Mouse (Mus musculus) cerebellum, postnatal 10 days (tissue): ENCODE data around the gene Sertm1.
A peak's percentile ranks its signal among the peaks of the same experiment; 100 is the strongest.

Experiments used
- DNase-seq, 2 experiments: peaks; one replicate each; pipeline ENCODE4 v3.0.0; 2021; ENCODE audit warnings: mixed read lengths in 2 of 2

The Sertm1 gene

DNA sequence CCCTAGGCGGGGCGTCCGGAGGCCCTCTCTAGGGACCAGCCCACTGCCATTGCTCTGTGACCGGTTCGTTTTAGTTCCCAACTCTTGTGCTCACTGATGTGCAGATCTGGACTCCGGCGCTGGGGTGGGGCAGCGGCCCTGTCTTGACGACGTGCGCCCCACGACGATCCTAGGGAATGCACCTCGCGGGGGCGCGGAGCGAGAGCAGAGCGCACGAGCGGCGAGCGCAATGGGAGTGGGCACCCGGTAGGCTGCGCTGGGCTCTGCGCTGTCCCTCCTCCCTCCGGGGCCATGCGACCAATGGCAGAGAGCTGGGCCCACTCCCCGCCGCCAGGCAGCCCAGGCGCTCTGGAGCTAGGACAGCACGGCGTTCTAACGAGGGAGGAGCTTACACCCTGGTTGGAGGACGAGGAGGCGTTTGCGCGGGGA lies at the start of gene Sertm1:
Gene Sertm1, minus strand, starts transcription at position 245 of the 429 bp plus-strand sequence.
- peak; percentile 63 to 76 for DNase-seq

DNA sequence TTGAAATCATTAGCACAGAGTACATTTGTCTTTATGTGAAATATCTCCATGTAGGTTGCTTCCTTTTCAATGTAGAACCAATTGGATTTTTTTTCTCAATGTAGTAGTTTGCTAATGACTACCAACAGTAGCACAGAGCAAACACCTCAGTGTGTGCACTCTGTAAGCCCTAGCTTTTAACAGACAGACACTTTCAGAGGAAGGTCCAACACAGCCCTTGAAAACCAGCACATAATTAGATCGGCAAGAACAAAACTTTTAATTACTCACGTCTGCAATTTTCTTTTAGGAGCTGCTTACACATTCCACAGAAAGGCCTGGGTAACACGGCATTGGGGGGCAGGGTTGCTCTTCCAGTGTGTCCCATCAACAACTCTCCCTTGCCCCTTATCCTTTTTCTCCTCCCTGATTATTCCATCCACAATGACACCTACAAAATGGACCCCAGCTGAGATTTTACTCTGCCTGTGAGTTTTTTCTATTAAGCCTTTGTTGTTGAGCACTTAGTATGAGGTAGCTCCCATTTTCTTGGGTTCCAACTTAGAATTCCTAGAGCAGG lies 49.3 kb upstream of the Sertm1 start:
- no peak for DNase-seq

DNA sequence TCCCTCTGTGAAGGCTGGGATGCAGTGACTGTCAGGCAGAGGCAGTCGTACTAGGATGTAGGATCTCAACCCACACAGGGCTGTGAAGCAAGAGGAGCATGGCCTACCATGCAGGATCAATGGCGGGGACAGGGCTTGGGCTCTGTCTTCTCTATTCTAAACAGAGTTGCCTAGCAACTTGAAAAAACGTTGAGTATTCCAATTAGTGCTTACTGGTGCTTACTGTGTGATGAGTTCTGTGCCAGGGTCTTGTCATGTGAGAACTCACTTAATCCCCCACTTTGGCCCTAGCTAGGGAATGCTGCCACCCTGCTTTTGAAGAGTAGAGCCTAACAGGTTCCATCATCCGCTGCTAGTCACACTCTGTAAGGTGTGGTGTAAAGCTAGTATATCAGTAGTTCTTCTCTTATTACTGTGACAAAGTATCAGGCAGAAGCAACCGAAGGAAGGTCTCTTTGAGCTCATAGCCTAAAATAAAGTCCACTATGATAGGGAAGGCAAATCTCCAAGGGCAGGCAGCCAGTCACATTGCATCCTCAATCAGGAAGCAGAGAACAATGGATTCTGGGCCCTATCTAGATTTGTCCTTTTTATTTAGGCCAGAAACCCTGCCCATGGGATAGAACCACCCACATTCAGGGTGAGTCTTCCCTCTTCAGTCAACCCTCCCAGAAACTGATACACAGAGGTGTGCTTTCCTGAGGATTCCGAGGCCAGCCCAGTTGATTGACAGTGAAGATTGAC lies 27.6 kb upstream of the Sertm1 start:
- no peak for DNase-seq

DNA sequence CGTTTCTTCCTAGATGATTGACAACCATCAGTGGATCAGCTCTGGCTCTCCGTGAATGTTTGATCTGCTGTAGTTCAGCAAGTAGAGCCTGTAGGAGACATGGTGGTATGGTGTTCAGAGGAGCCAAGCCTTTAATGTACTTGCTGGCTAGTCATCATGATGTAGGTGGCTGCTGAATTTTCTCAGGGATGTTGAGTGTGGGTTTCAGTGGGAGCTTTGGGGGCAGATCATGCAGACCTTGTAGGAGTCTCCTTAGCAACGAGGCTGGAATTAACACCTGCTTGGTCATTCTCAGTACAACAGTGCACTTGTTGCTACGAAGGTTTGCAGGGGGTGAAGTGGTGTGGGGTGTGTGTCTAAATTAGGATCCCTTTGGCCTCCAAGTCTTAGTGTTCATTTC lies 18.8 kb upstream of the Sertm1 start:
- DNase-seq: no peak

DNA sequence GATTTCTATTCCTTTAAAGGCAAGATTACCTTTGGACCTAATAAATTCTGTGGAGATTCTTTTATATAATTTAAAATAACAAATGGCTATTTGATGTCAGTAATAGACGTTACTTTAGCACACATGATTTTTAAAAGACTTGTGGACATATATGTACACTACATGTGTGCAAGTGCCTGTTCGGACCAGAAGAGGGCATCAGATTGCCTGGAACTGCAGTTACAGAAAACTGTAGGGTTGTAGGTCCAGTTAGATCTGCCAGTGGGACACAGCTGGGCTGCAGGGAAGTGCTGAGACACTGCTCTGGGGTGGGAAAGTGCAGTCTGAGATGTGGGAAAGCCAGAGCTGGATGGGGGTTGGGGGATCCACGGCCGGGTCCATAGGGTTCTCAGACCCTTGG lies 16.9 kb upstream of the Sertm1 start:
- no peak for DNase-seq

DNA sequence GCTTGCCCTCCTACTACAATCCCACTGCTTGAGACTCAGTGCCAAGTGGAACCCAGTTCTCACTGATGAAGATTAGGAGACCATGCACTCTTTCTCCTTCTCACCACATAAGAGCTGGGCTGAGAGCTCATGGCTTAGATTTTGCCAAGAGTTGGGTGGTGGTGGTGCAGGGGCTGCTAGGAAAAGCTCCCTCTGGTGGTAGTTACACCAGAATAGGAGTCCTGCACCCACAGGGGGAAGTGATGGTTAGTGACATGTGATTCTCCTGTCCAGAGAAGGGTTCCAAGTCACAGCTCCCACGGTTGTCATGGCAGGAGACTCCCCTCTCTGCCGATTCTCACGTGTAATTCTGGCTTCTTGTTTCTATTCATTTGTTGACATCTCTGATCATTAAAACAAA lies 4.7 kb upstream of the Sertm1 start:
- DNase-seq: peak in 1 of 2 experiments; percentile 7

DNA sequence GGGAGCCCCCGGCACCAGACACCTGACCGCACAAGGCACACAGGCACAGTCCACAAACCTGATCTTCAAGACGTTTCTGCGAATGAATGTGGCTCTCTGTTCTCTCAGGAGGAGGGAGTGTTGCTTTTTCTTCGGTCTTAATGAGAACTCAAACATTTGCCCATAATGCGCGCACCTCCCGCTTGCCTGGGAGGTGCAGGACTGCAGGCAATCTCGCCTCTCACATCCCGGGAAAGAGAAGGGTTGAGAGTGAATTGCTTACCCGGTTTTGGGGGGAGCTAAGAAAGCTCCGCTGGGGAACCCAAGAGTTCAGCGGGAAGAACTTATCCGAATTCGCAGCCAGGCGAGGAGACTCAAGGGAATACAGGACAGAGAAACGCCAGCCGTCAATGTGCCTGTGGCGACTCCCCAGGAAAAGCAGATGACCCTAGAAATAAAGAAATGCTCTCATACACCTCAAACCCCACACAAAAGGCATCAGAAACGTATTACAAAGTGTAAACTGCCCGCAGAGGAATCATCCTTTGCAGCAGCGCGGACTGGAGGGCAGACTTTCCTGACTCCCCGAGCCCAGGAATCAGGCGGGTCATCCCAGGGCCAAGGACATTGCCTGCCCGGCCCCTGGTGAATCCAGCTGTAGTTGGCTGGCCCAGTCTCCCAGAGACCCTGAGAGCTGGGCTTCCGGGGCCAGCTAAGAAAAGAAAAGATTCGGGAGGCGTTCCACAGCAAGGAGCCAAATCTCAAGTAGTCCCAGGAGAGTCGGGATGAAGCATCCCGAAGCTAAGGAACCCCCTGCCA lies 643 bp downstream of the Sertm1 start:
- peak in 1 of 2 experiments; percentile 6 for DNase-seq

DNA sequence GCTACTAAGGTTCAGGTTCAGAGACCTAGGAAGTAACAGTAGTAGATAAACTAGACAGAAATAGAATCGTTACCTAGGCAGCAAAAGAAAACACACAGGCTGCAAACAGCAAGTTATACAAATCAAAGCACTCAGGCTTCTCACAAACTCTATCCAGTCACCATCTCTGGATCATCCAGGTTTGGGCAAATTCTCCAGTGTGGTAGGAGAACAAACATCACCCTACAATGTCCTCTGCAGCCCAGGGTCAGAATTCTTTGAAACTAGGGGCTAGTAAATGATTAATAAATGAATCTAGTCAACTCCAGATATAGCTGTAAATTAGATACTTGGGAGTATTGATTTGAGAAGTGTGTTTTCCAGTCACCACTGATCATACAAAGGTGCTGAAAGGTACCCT lies 6.8 kb downstream of the Sertm1 start:
- no peak for DNase-seq

DNA sequence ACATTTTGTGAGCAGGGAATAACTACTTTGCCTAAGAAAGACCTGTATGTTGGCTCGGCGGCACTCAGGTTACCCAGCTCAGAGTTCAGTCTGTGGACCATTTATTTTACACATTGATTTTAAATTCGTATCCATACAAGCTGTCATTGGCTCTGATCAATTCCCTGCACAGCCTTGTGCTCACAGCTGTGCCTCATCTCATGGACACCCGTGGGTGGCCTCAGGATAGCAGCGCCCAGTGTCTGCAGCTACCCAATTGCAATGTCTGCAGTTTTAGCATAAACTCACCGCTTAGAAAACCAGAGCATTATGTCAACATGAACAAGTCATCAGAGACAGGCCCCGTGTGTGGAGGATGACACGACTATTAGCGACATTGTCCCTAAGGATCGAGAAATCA lies 17.7 kb downstream of the Sertm1 start:
- no peak for DNase-seq

DNA sequence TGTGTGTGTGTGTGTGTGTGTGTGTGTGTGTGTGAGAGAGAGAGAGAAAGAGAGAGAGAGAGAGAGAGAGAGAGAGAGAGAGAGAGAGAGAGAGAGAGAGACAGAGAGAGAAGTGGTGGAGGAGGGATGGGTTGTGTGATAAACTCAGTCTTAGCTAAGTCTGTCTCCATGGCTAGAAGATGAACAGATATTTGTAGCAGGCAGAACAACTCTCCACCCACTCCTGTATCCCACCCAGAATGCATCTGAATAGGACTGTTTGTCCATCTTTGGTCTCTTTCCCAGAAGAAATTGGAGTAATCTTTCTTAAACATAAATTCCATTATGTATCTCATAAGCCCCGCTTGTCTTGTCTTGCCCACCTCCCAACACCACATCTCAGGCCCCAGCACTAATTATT lies 20.8 kb downstream of the Sertm1 start:
- no peak for DNase-seq

DNA sequence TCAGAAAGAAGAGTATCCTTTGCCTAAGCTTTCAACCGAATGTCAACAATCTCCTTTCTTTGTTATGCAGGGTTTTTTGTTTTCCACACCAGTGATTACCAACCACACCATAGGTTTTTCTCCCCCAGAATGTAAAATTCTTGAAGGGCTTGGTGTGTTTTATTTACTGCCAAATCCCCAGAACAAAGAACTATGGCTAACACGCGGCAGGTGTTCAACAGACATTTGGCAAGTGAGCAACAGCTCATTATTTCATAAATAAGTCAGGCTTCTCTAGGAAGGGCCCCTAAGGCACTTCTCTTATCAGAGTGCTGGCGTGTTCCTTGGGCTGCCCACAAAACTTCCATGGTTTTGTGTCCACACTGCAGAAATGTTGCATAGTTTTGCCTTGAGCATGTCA lies 23.5 kb downstream of the Sertm1 start:
- peak; percentile 12 to 17 for DNase-seq

DNA sequence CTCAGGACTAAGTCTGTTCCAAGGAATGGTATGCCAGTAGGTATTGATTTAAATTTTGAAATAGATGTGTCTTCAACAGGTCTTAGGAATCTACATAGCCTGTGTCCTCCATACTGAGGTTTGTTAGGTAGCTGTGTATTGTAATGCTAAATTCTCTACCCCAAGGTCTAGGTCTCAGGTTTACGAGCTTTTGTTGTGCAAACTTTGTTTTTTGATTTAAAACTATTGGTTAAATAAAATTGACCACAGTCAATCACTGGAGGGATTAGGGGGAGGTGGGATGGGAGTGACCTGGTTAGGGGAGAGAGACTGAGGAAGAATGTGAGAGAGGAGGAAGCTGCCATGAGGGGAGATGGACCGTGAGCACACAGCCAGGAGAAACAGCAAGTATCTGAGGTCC lies 29.2 kb downstream of the Sertm1 start:
- no peak for DNase-seq
